Mouse (Mus musculus) brain, embryonic 14.5 days (tissue): ENCODE results near the gene Wbp2.

Experiments
- CTCF ChIP-seq: fragments of 200-500 bp; IDR thresholded peaks from 2 replicates; pipeline ENCODE4 v1.5.1; 2012; ENCODE audit warnings: inconsistent platforms, mild to moderate bottlenecking, moderate library complexity, borderline replicate concordance; ENCODE audit not compliant: insufficient read depth, insufficient read length; ENCODE audit errors: extremely low read depth
- POLR2A ChIP-seq: fragments of 200-500 bp; IDR thresholded peaks from 2 replicates; pipeline ENCODE4 v1.6.1; 2012; ENCODE audit warnings: mild to moderate bottlenecking, inconsistent platforms, borderline replicate concordance; ENCODE audit not compliant: poor library complexity, insufficient read depth, insufficient read length, severe bottlenecking; ENCODE audit errors: extremely low read depth

DNA sequence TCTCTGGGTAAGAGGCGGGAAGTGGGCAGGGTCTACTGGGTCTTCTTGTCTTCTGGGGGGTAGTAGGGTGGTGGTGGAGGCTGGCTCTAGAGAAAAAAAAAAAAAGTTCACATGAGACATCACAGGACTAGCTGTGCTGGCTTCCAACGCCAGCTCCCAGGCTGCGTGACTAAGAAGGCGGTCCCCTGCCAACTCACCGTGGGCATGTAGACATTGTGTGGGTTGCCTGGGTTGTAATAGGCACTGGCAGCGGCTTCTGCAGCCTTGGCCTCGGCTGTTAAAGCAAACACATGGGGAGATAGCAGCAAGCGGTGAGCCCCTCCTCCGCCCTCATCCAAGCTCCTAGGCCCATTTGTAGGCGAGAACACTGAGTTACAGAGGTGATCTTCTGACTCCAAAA, 7.3 kb downstream of the Wbp2 start:
- no peak for TF ChIP-seq CTCF
- TF ChIP-seq POLR2A, result no peak
